Mouse (Mus musculus): Measurements from ENCODE around the gene Unk. TPM values are rescaled to one million over a fixed set of nuclear protein-coding genes. Genes with fewer than 3 reads are reported as not detected.

Unk gene
- polyA plus RNA-seq, 1 experiment = 21.5 TPM

- H3K27me3 ChIP-seq (ENCODE audit: control insufficient read depth, insufficient read depth, low read length) = peaks cover 7% of the 10 kb centered on the region
- no peaks in the 10 kb centered on the region for H3K36me3 ChIP-seq (ENCODE audit: control insufficient read depth, insufficient read depth, low read length)
- peaks cover 27% of the 10 kb centered on the region for H3K4me1 ChIP-seq (ENCODE audit: control insufficient read depth, insufficient read depth, insufficient read length, low read length)
- WGBS = 34% methylated on average over 14 of the region's 14 CpGs
- H3K27ac ChIP-seq (ENCODE audit: insufficient read depth, low read depth, low read length) = peak overlapping the region; percentile 59
- H3K4me3 ChIP-seq (ENCODE audit: low read depth, low read length) = no peak overlapping the region
- no peak for TF ChIP-seq POLR2A (IDR thresholded peaks at IDR 0.05; ENCODE audit: low read depth, low read length)
- TF ChIP-seq CTCF (IDR thresholded peaks at IDR 0.05; ENCODE audit: extremely low read depth, insufficient read length, insufficient replicate concordance, low read depth, low read length) = no peak
Measured at GRCm38 (mm10) chr11:116104006-116104646, 74.0 kb downstream of the Unk start.

- no peaks in the 10 kb centered on the region for H3K36me3 ChIP-seq (ENCODE audit: control insufficient read depth, insufficient read depth, low read length)
- no peak for TF ChIP-seq CTCF (IDR thresholded peaks at IDR 0.05; ENCODE audit: extremely low read depth, insufficient read length, insufficient replicate concordance, low read depth, low read length)
- no peak for TF ChIP-seq POLR2A (IDR thresholded peaks at IDR 0.05; ENCODE audit: low read depth, low read length)
- no peak overlapping the region for H3K4me3 ChIP-seq (ENCODE audit: low read depth, low read length)
- H3K27me3 ChIP-seq (ENCODE audit: control insufficient read depth, insufficient read depth, low read length) = peaks cover 16% of the 10 kb centered on the region
- no peak overlapping the region for H3K27ac ChIP-seq (ENCODE audit: insufficient read depth, low read depth, low read length)
- H3K4me1 ChIP-seq (ENCODE audit: control insufficient read depth, insufficient read depth, insufficient read length, low read length) = peaks cover 34% of the 10 kb centered on the region
- 89% methylated on average over 2 of the region's 2 CpGs for WGBS
Measured at GRCm38 (mm10) chr11:116105065-116105464, 74.9 kb downstream of the Unk start.

- no peak overlapping the region for H3K4me3 ChIP-seq (ENCODE audit: low read depth, low read length)
- peaks cover 28% of the 10 kb centered on the region for H3K4me1 ChIP-seq (ENCODE audit: control insufficient read depth, insufficient read depth, insufficient read length, low read length)
- H3K27ac ChIP-seq (ENCODE audit: insufficient read depth, low read depth, low read length) = no peak overlapping the region
- peaks cover 18% of the 10 kb centered on the region for H3K27me3 ChIP-seq (ENCODE audit: control insufficient read depth, insufficient read depth, low read length)
- H3K36me3 ChIP-seq (ENCODE audit: control insufficient read depth, insufficient read depth, low read length) = no peaks in the 10 kb centered on the region
- no peak for TF ChIP-seq CTCF (IDR thresholded peaks at IDR 0.05; ENCODE audit: extremely low read depth, insufficient read length, insufficient replicate concordance, low read depth, low read length)
- no peak for TF ChIP-seq POLR2A (IDR thresholded peaks at IDR 0.05; ENCODE audit: low read depth, low read length)
- WGBS = 61% methylated on average over 32 of the region's 32 CpGs
Measured at GRCm38 (mm10) chr11:116106154-116106962, 76.2 kb downstream of the Unk start.

- 54% methylated on average over 14 of the region's 14 CpGs for WGBS
- TF ChIP-seq POLR2A (IDR thresholded peaks at IDR 0.05; ENCODE audit: low read depth, low read length) (no peak), CTCF (IDR thresholded peaks at IDR 0.05; ENCODE audit: extremely low read depth, insufficient read length, insufficient replicate concordance, low read depth, low read length) (no peak)
- H3K4me1 ChIP-seq (ENCODE audit: control insufficient read depth, insufficient read depth, insufficient read length, low read length) = peaks cover 28% of the 10 kb centered on the region
Measured at GRCm38 (mm10) chr11:116106963-116107776, 77.0 kb downstream of the Unk start.

GRCm38 (mm10) chr11:116107777-116108285, 77.7 kb downstream of the Unk start:
- Histone ChIP-seq H3K27me3 (ENCODE audit: control insufficient read depth, insufficient read depth, low read length) (peaks cover 18% of the 10 kb centered on the region), H3K36me3 (ENCODE audit: control insufficient read depth, insufficient read depth, low read length) (no peaks in the 10 kb centered on the region), H3K27ac (ENCODE audit: insufficient read depth, low read depth, low read length) (peak overlapping the region; percentile 82; the same call in 1 of the 2 replicates), H3K4me3 (ENCODE audit: low read depth, low read length) (peak overlapping the region; percentile 80), H3K4me1 (ENCODE audit: control insufficient read depth, insufficient read depth, insufficient read length, low read length) (peaks cover 28% of the 10 kb centered on the region)
- WGBS = 16% methylated on average over 19 of the region's 19 CpGs
- TF ChIP-seq POLR2A (IDR thresholded peaks at IDR 0.05; ENCODE audit: low read depth, low read length) = no peak
- no peak for TF ChIP-seq CTCF (IDR thresholded peaks at IDR 0.05; ENCODE audit: extremely low read depth, insufficient read length, insufficient replicate concordance, low read depth, low read length)

More at GRCm38 (mm10) chr11:116106963-116107776, 77.0 kb downstream of the Unk start:
- Histone ChIP-seq H3K36me3 (ENCODE audit: control insufficient read depth, insufficient read depth, low read length) (no peaks in the 10 kb centered on the region), H3K27ac (ENCODE audit: insufficient read depth, low read depth, low read length) (no peak overlapping the region), H3K4me3 (ENCODE audit: low read depth, low read length) (peak overlapping the region; percentile 80), H3K27me3 (ENCODE audit: control insufficient read depth, insufficient read depth, low read length) (peaks cover 18% of the 10 kb centered on the region)

- Histone ChIP-seq H3K27ac (ENCODE audit: insufficient read depth, low read depth, low read length) (peak overlapping the region; percentile 82), H3K4me1 (ENCODE audit: control insufficient read depth, insufficient read depth, insufficient read length, low read length) (peaks cover 26% of the 10 kb centered on the region), H3K27me3 (ENCODE audit: control insufficient read depth, insufficient read depth, low read length) (peaks cover 18% of the 10 kb centered on the region), H3K36me3 (ENCODE audit: control insufficient read depth, insufficient read depth, low read length) (no peaks in the 10 kb centered on the region), H3K4me3 (ENCODE audit: low read depth, low read length) (peak overlapping the region; percentile 80)
- TF ChIP-seq POLR2A (IDR thresholded peaks at IDR 0.05; ENCODE audit: low read depth, low read length) (no peak), CTCF (IDR thresholded peaks at IDR 0.05; ENCODE audit: extremely low read depth, insufficient read length, insufficient replicate concordance, low read depth, low read length) (no peak)
- 10% methylated on average over 23 of the region's 23 CpGs for WGBS
Measured at GRCm38 (mm10) chr11:116108464-116109137, 78.5 kb downstream of the Unk start.

Measured in small intestine, adult 2 months (tissue).